ENCODE assay signal across 8 mouse cellular contexts in genomic region chr14:103469464-103470015, GRCm38 (mm10). TPM values are rescaled to one million over a fixed set of nuclear protein-coding genes. Genes with fewer than 3 reads are reported as not detected.
DNase-seq lines count a peak whose midpoint lies in the region; ATAC-seq lines count a peak whose summit lies in the region.

No protein-coding gene starts in this region.

- ATAC-seq in forebrain, embryonic 13.5 days: peak; percentile 87
- ATAC-seq in hindbrain, embryonic 12.5 days (ENCODE audit: low FRiP score): peak; percentile 72; the same call in 1 of the 2 replicates
- peak; percentile 96 for ATAC-seq in megakaryocyte, adult 5-6 weeks (ENCODE audit: poor library complexity, severe bottlenecking)
- ATAC-seq in stomach, embryonic 14.5 days (ENCODE audit: insufficient number of reproducible peaks, insufficient read depth, low FRiP score, low read depth): peak; percentile 35; the same call in 1 of the 2 replicates

- no peaks in the 10 kb centered on the region for H3K9me3 ChIP-seq in forebrain, embryonic 13.5 days (replicated peaks)
- H3K9me3 ChIP-seq in hindbrain, embryonic 12.5 days (replicated peaks): no peaks in the 10 kb centered on the region
- H3K9me3 ChIP-seq in stomach, embryonic 14.5 days (ENCODE audit: control insufficient read depth, low read depth, low read length): no peaks in the 10 kb centered on the region

- no peaks in the 10 kb centered on the region for H3K36me3 ChIP-seq in forebrain, embryonic 13.5 days (ENCODE audit: poor library complexity, severe bottlenecking)
- H3K36me3 ChIP-seq in hindbrain, embryonic 12.5 days: no peaks in the 10 kb centered on the region
- H3K36me3 ChIP-seq in stomach, embryonic 14.5 days (ENCODE audit: control insufficient read depth, insufficient read depth, low read length): no peaks in the 10 kb centered on the region

- DNase-seq in right cerebral cortex, adult 18-20 months: peak; percentile 60
- no peak for DNase-seq in right cerebral cortex, postnatal 4 days
- peak; percentile 75 for DNase-seq in c-Kit-positive CD71-negative TER-119-negative erythroid progenitor cells, embryonic 14.5 days (ENCODE audit: low read depth)
- peak; percentile 56 to 91 for DNase-seq in layer of hippocampus, postnatal 14 days (ENCODE audit: low spot score in 2 of 2)

- H3K27me3 ChIP-seq in forebrain, embryonic 13.5 days: no peaks in the 10 kb centered on the region
- no peaks in the 10 kb centered on the region for H3K27me3 ChIP-seq in hindbrain, embryonic 12.5 days
- no peaks in the 10 kb centered on the region for H3K27me3 ChIP-seq in stomach, embryonic 14.5 days (ENCODE audit: control insufficient read depth, insufficient read depth, low read length)

- no peak overlapping the region for H3K27ac ChIP-seq in forebrain, embryonic 13.5 days
- no peak overlapping the region for H3K27ac ChIP-seq in hindbrain, embryonic 12.5 days
- H3K27ac ChIP-seq in stomach, embryonic 14.5 days (ENCODE audit: low read length): no peak overlapping the region

- H3K9ac ChIP-seq in forebrain, embryonic 13.5 days: peak overlapping the region; percentile 16; the same call in 1 of the 2 replicates
- no peak overlapping the region for H3K9ac ChIP-seq in hindbrain, embryonic 12.5 days
- no peak overlapping the region for H3K9ac ChIP-seq in stomach, embryonic 14.5 days (replicated peaks; ENCODE audit: low read depth, low read length)

- WGBS in forebrain, embryonic 13.5 days: 65% methylated on average over 12 of the region's 12 CpGs
- 62% methylated on average over 12 of the region's 12 CpGs for WGBS in hindbrain, embryonic 12.5 days
- 53% methylated on average over 12 of the region's 12 CpGs for WGBS in stomach, embryonic 14.5 days

- no peak overlapping the region for H3K4me3 ChIP-seq in forebrain, embryonic 13.5 days
- H3K4me3 ChIP-seq in hindbrain, embryonic 12.5 days: no peak overlapping the region
- no peak overlapping the region for H3K4me3 ChIP-seq in stomach, embryonic 14.5 days (ENCODE audit: low read depth, low read length)

- H3K4me1 ChIP-seq in forebrain, embryonic 13.5 days: peaks cover 19% of the 10 kb centered on the region
- peaks cover 15% of the 10 kb centered on the region for H3K4me1 ChIP-seq in hindbrain, embryonic 12.5 days
- no peaks in the 10 kb centered on the region for H3K4me1 ChIP-seq in stomach, embryonic 14.5 days (ENCODE audit: control insufficient read depth, insufficient read depth, low read length)

- no peak overlapping the region; the same call in 1 of the 2 replicates for H3K4me2 ChIP-seq in forebrain, embryonic 13.5 days
- peak overlapping the region; percentile 31; the same call in 1 of the 2 replicates for H3K4me2 ChIP-seq in hindbrain, embryonic 12.5 days (replicated peaks)
- H3K4me2 ChIP-seq in stomach, embryonic 14.5 days (replicated peaks; ENCODE audit: low read depth, low read length): no peak overlapping the region; the same call in 1 of the 2 replicates

RNA-seq across cellular contexts. Expression of gene Scel, which starts 43.6 kb away (rescaled TPM):
- polyA plus RNA-seq in forebrain, embryonic 13.5 days (2015; fragmentation: Nextera tagmentation; extraction: Ambion mirVana): 0.10 TPM in 1 of 2 replicates, not detected in the other
- polyA plus RNA-seq in hindbrain, embryonic 12.5 days (2016; fragmentation: Nextera tagmentation; extraction: Ambion mirVana): 0.12 and 0.21 TPM in 2 replicates
- total RNA-seq in layer of hippocampus, postnatal 14 days (2021): 1 to 10 TPM in 1 of 2 experiments, under 1 TPM in 1; 0.55 to 1.1 TPM
- 0.51 and 0.73 TPM in 2 replicates for total RNA-seq in megakaryocyte, adult 5-6 weeks (2015)
- 0.62 and 1.7 TPM in 2 replicates for total RNA-seq in megakaryocyte, adult 5-6 weeks (2017)
- 4.0 and 5.1 TPM in 2 replicates for polyA plus RNA-seq in stomach, embryonic 14.5 days (2014; fragmentation: Nextera tagmentation; extraction: Ambion mirVana)

Comparison
In these comparisons a context has a peak if more than half of its experiments do, and no peak if none do; other contexts are left out.
1. ATAC-seq: peak in every context shown above with its lines; median percentile 96 in megakaryocyte, adult 5-6 weeks; 87 in forebrain, embryonic 13.5 days; 72 in hindbrain, embryonic 12.5 days; 35 in stomach, embryonic 14.5 days.